Mouse (Mus musculus): ENCODE results near the gene Lmx1b. TPM values are rescaled to one million over a fixed set of nuclear protein-coding genes. Genes with fewer than 3 reads are reported as not detected.

The Lmx1b gene
- polyA plus RNA-seq, 1 experiment from 2014 or later = 0.43 TPM

DNA sequence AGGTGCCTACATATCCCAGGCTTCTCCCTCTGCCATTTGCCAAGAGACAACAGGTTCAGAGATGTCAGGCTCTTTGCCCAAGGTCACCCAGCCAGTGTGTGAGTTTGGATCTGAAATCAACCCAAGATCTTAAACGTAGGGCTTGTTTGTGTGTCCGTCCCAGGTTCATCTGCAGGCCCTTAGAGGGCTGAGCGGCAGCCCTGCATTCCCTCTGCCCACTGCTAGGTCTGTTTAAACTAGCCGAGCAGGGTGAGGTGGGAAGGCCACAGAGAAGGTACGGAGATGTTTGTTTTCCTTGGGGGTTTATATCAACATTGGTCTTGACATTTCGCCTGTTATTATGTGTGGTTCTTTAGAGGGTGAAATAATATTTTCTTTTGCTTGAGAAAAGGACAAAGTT is 28.4 kb upstream of the Lmx1b start:
- peaks cover 6% of the 10 kb centered on the region for H3K4me1 ChIP-seq (ENCODE audit: control insufficient read depth, insufficient read depth, low read length)
- H3K9ac ChIP-seq (ENCODE audit: low read depth, low read length) = no peak overlapping the region
- 68% methylated on average over 6 of the region's 6 CpGs for WGBS
- no peak overlapping the region for H3K27ac ChIP-seq (replicated peaks; ENCODE audit: low read depth, low read length)
- ATAC-seq (ENCODE audit: low read depth) = no peak
- no peak overlapping the region for H3K4me2 ChIP-seq (ENCODE audit: low read depth, low read length)
- no peaks in the 10 kb centered on the region for H3K9me3 ChIP-seq (ENCODE audit: control insufficient read depth, low read length)
- H3K4me3 ChIP-seq (ENCODE audit: low read depth, low read length) = no peak overlapping the region
- H3K36me3 ChIP-seq (ENCODE audit: control insufficient read depth, insufficient read depth, low read length) = no peaks in the 10 kb centered on the region
- H3K27me3 ChIP-seq (replicated peaks; ENCODE audit: control insufficient read depth, insufficient read depth, low read length) = no peaks in the 10 kb centered on the region
- no peak for DNase-seq (ENCODE audit: low spot score)

DNA sequence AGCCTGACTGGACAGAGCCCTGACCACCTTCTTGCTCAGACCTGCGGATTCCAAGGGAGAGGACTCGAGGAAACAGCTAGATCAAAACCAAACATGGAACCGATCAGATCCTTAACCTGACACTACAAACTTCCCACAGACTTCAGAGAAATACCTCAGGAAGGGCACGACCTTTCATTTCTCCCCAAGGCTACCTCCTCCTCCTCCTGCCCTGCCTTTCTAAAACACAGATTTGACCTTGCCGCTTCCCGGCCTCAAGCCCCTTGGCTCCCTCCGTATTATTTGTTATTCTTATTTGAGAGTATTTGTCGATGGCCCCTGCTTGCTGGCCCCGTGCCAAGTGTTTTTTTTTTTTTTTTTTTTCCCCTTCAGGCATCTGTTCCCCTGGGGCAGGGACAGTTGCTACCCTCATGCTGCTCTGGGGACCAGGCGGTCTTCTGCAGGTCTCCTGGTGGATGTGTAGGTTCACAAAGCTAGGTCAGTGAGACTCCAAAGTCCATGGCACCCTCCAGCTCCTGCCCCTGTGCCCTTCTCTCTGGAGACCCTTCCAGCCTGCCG is 26.2 kb upstream of the Lmx1b start:
- no peak for DNase-seq (ENCODE audit: low spot score)

GRCm38 (mm10) chr2:33665363-33666058 is 25.2 kb upstream of the Lmx1b start:
- Histone ChIP-seq H3K4me2 (ENCODE audit: low read depth, low read length) (no peak overlapping the region), H3K36me3 (ENCODE audit: control insufficient read depth, insufficient read depth, low read length) (no peaks in the 10 kb centered on the region), H3K9me3 (ENCODE audit: control insufficient read depth, low read length) (no peaks in the 10 kb centered on the region), H3K4me3 (ENCODE audit: low read depth, low read length) (no peak overlapping the region), H3K4me1 (ENCODE audit: control insufficient read depth, insufficient read depth, low read length) (peaks cover 6% of the 10 kb centered on the region), H3K9ac (ENCODE audit: low read depth, low read length) (no peak overlapping the region), H3K27ac (replicated peaks; ENCODE audit: low read depth, low read length) (no peak overlapping the region), H3K27me3 (replicated peaks; ENCODE audit: control insufficient read depth, insufficient read depth, low read length) (no peaks in the 10 kb centered on the region)
- peak; percentile 66 for DNase-seq (ENCODE audit: low spot score)
- WGBS = 18% methylated on average over 13 of the region's 13 CpGs
- ATAC-seq (ENCODE audit: low read depth) = peak; percentile 80; the same call in 1 of the 2 replicates

More for the DNA sequence above, 26.2 kb upstream of the Lmx1b start:
- ATAC-seq (ENCODE audit: low read depth) = no peak
- H3K36me3 ChIP-seq (ENCODE audit: control insufficient read depth, insufficient read depth, low read length) = no peaks in the 10 kb centered on the region
- H3K27ac ChIP-seq (replicated peaks; ENCODE audit: low read depth, low read length) = no peak overlapping the region
- no peak overlapping the region for H3K4me3 ChIP-seq (ENCODE audit: low read depth, low read length)
- H3K9ac ChIP-seq (ENCODE audit: low read depth, low read length) = no peak overlapping the region
- no peaks in the 10 kb centered on the region for H3K9me3 ChIP-seq (ENCODE audit: control insufficient read depth, low read length)
- H3K4me1 ChIP-seq (ENCODE audit: control insufficient read depth, insufficient read depth, low read length) = peaks cover 6% of the 10 kb centered on the region
- H3K4me2 ChIP-seq (ENCODE audit: low read depth, low read length) = no peak overlapping the region
- 19% methylated on average over 11 of the region's 11 CpGs for WGBS
- no peaks in the 10 kb centered on the region for H3K27me3 ChIP-seq (replicated peaks; ENCODE audit: control insufficient read depth, insufficient read depth, low read length)

- WGBS = 84% methylated on average over 4 of the region's 4 CpGs
- no peak overlapping the region for H3K9ac ChIP-seq (ENCODE audit: low read depth, low read length)
- no peak overlapping the region for H3K4me3 ChIP-seq (ENCODE audit: low read depth, low read length)
- DNase-seq (ENCODE audit: low spot score) = no peak
- H3K36me3 ChIP-seq (ENCODE audit: control insufficient read depth, insufficient read depth, low read length) = no peaks in the 10 kb centered on the region
- H3K4me1 ChIP-seq (ENCODE audit: control insufficient read depth, insufficient read depth, low read length) = peaks cover 6% of the 10 kb centered on the region
- ATAC-seq (ENCODE audit: low read depth) = no peak
- H3K4me2 ChIP-seq (ENCODE audit: low read depth, low read length) = no peak overlapping the region
- H3K9me3 ChIP-seq (ENCODE audit: control insufficient read depth, low read length) = no peaks in the 10 kb centered on the region
- no peak overlapping the region for H3K27ac ChIP-seq (replicated peaks; ENCODE audit: low read depth, low read length)
- no peaks in the 10 kb centered on the region for H3K27me3 ChIP-seq (replicated peaks; ENCODE audit: control insufficient read depth, insufficient read depth, low read length)
These were observed 24.4 kb upstream of the Lmx1b start for GRCm38 (mm10) chr2:33664661-33665060.

- H3K9me3 ChIP-seq (ENCODE audit: control insufficient read depth, low read length) = no peaks in the 10 kb centered on the region
- no peaks in the 10 kb centered on the region for H3K27me3 ChIP-seq (replicated peaks; ENCODE audit: control insufficient read depth, insufficient read depth, low read length)
- H3K36me3 ChIP-seq (ENCODE audit: control insufficient read depth, insufficient read depth, low read length) = no peaks in the 10 kb centered on the region
- peak overlapping the region; percentile 48 for H3K4me2 ChIP-seq (ENCODE audit: low read depth, low read length)
- H3K27ac ChIP-seq (replicated peaks; ENCODE audit: low read depth, low read length) = no peak overlapping the region
- ATAC-seq (ENCODE audit: low read depth) = peak; percentile 60; the same call in 1 of the 2 replicates
- WGBS = 0% methylated on average over 6 of the region's 7 CpGs
- no peak overlapping the region for H3K9ac ChIP-seq (ENCODE audit: low read depth, low read length)
- H3K4me3 ChIP-seq (ENCODE audit: low read depth, low read length) = peak overlapping the region; percentile 22
- peak; percentile 72 for DNase-seq (ENCODE audit: low spot score)
- H3K4me1 ChIP-seq (ENCODE audit: control insufficient read depth, insufficient read depth, low read length) = no peaks in the 10 kb centered on the region
These were observed 18.9 kb upstream of the Lmx1b start for GRCm38 (mm10) chr2:33659288-33659629.

DNA sequence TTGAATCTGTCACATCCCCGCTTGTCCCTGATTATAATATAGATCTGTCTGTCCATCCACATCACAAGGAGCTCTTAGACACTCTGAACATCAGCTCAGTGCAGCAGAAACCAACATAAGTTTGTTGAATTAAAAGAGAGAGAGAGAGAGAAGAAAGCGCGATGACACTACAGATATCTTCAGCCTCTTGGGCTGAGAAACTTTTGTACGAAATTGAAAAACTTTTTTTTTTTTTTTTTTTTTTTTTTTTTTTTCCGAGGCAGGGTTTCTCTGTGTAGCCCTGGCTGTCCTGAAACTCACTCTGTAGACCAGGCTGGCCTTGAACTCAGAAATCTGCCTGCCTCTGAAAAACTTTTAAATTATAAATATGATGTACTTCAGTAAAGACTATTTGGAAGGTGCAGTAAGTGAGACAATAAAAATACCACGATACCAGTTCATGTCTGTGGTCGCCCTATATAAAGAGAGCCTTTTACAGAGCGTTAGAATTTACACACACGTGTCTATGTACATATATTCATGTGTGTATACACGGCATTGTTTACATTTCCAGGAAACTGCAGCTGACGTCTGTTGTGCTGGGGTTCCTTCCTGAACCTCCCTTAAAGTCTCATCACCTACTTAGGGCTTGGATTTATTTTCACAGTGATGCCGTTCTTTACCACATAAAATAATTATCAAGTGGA is 18.4 kb upstream of the Lmx1b start:
- H3K36me3 ChIP-seq (ENCODE audit: control insufficient read depth, insufficient read depth, low read length) = no peaks in the 10 kb centered on the region
- H3K4me2 ChIP-seq (ENCODE audit: low read depth, low read length) = peak overlapping the region; percentile 48
- no peaks in the 10 kb centered on the region for H3K9me3 ChIP-seq (ENCODE audit: control insufficient read depth, low read length)
- no peak for DNase-seq (ENCODE audit: low spot score)
- peak overlapping the region; percentile 22 for H3K4me3 ChIP-seq (ENCODE audit: low read depth, low read length)
- WGBS = 44% methylated on average over 12 of the region's 12 CpGs
- no peak overlapping the region for H3K9ac ChIP-seq (ENCODE audit: low read depth, low read length)
- no peak for ATAC-seq (ENCODE audit: low read depth)
- H3K27ac ChIP-seq (replicated peaks; ENCODE audit: low read depth, low read length) = no peak overlapping the region
- no peaks in the 10 kb centered on the region for H3K4me1 ChIP-seq (ENCODE audit: control insufficient read depth, insufficient read depth, low read length)
- H3K27me3 ChIP-seq (replicated peaks; ENCODE audit: control insufficient read depth, insufficient read depth, low read length) = no peaks in the 10 kb centered on the region

DNA sequence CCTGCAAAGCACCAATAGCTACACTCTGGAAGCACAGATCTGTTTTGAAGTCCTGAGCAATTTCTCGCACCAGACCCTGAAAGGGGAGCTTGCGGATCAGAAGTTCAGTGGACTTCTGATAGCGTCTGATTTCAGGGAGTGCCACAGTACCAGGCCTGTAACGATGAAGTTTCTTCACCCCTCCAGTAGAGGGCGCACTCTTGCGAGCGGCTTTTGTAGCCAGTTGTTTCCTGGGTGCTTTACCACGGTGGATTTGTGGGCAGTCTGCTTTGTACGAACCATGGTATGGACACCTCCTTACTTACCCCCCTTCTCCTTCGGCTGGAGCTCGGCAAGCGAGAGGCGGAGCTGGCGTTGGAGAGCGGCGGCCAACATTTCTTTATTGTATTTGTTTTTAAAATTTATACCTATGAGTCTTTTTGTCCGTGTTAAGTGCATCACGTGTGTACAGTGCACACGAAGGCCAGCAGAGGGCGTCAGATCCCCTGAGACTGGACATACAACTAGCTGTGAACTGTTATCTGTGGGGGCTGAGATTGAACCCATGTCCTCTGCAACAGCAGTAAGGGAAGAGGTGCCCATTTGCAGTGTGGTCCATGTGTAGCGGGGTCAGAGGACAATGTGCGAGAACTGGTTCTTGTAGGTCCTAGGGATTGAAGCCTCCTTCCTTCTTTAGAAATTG is 12.3 kb upstream of the Lmx1b start:
- Histone ChIP-seq H3K9ac (ENCODE audit: low read depth, low read length) (no peak overlapping the region), H3K36me3 (ENCODE audit: control insufficient read depth, insufficient read depth, low read length) (no peaks in the 10 kb centered on the region), H3K27me3 (replicated peaks; ENCODE audit: control insufficient read depth, insufficient read depth, low read length) (peaks cover 2% of the 10 kb centered on the region), H3K4me3 (ENCODE audit: low read depth, low read length) (no peak overlapping the region), H3K27ac (replicated peaks; ENCODE audit: low read depth, low read length) (no peak overlapping the region), H3K4me1 (ENCODE audit: control insufficient read depth, insufficient read depth, low read length) (peaks cover 12% of the 10 kb centered on the region), H3K9me3 (ENCODE audit: control insufficient read depth, low read length) (no peaks in the 10 kb centered on the region), H3K4me2 (ENCODE audit: low read depth, low read length) (no peak overlapping the region)
- ATAC-seq (ENCODE audit: low read depth) (no peak), DNase-seq (ENCODE audit: low spot score) (no peak)
- 81% methylated on average over 22 of the region's 22 CpGs for WGBS

GRCm38 (mm10) chr2:33649371-33649770 is 9.1 kb upstream of the Lmx1b start:
- H3K9me3 ChIP-seq (ENCODE audit: control insufficient read depth, low read length) = no peaks in the 10 kb centered on the region
- 20% methylated on average over 3 of the region's 3 CpGs for WGBS
- DNase-seq (ENCODE audit: low spot score) = no peak
- no peak overlapping the region for H3K27ac ChIP-seq (replicated peaks; ENCODE audit: low read depth, low read length)
- no peaks in the 10 kb centered on the region for H3K36me3 ChIP-seq (ENCODE audit: control insufficient read depth, insufficient read depth, low read length)
- no peak overlapping the region for H3K4me2 ChIP-seq (ENCODE audit: low read depth, low read length)
- H3K4me1 ChIP-seq (ENCODE audit: control insufficient read depth, insufficient read depth, low read length) = peaks cover 12% of the 10 kb centered on the region
- no peak overlapping the region for H3K4me3 ChIP-seq (ENCODE audit: low read depth, low read length)
- H3K27me3 ChIP-seq (replicated peaks; ENCODE audit: control insufficient read depth, insufficient read depth, low read length) = peaks cover 35% of the 10 kb centered on the region
- ATAC-seq (ENCODE audit: low read depth) = 0 out of 2 replicates have a peak, but pooled peaks have one; percentile 27
- no peak overlapping the region for H3K9ac ChIP-seq (ENCODE audit: low read depth, low read length)
